Mouse (Mus musculus) erythroblast, embryonic 14.5 days (primary cell): Measurements from ENCODE around the gene Adgrd1. TPM values are rescaled to one million over a fixed set of nuclear protein-coding genes. Genes with fewer than 3 reads are reported as not detected.
A peak's percentile ranks its signal among the peaks of the same experiment; 100 is the strongest.

Experiments
- H3K27me3 ChIP-seq: 2 replicates; pipeline ENCODE4 v1.6.1; 2012; ENCODE audit warnings: inconsistent platforms; ENCODE audit not compliant: control insufficient read depth
- H3K36me3 ChIP-seq: 2 replicates; pipeline ENCODE4 v1.6.1; 2012; ENCODE audit warnings: mild to moderate bottlenecking, inconsistent platforms; ENCODE audit not compliant: control insufficient read depth
- H3K4me1 ChIP-seq: 2 replicates; pipeline ENCODE4 v1.6.1; 2012; ENCODE audit warnings: inconsistent platforms; ENCODE audit not compliant: control insufficient read depth
- H3K4me3 ChIP-seq: replicated peaks from 2 replicates; pipeline ENCODE3; 2012; ENCODE audit warnings: moderate library complexity, mild to moderate bottlenecking, inconsistent platforms
- H3K9me3 ChIP-seq: 2 replicates; pipeline ENCODE4 v1.6.1; 2012; ENCODE audit warnings: low read length, inconsistent platforms, mixed read lengths; ENCODE audit not compliant: control insufficient read depth
- GATA1 ChIP-seq: IDR thresholded peaks from 2 replicates; pipeline ENCODE4 v1.6.1; 2012; ENCODE audit warnings: low read length, inconsistent platforms, mixed read lengths
- TAL1 ChIP-seq: IDR thresholded peaks from 3 replicates; pipeline ENCODE4 v1.6.1; 2012; ENCODE audit warnings: low read length, inconsistent platforms, mixed read lengths
- polyA plus RNA-seq: library from polyadenylated mRNA; stranded (reverse); fragments of >175 nt; gene quantifications from 2 replicates; pipeline ENCODE4 v1.2.3, GENCODE M21; 2012

The Adgrd1 gene
- polyA plus RNA-seq, 1 experiment, result not detected

GRCm38 (mm10) chr5:129164911-129165584 lies 68.5 kb downstream of the Adgrd1 start:
- TF ChIP-seq GATA1 (no peak), TAL1 (no peak)
- Histone ChIP-seq H3K36me3 (no peaks in the 10 kb centered on the region), H3K4me3 (no peak overlapping the region), H3K27me3 (no peaks in the 10 kb centered on the region), H3K9me3 (no peaks in the 10 kb centered on the region), H3K4me1 (no peaks in the 10 kb centered on the region)

DNA sequence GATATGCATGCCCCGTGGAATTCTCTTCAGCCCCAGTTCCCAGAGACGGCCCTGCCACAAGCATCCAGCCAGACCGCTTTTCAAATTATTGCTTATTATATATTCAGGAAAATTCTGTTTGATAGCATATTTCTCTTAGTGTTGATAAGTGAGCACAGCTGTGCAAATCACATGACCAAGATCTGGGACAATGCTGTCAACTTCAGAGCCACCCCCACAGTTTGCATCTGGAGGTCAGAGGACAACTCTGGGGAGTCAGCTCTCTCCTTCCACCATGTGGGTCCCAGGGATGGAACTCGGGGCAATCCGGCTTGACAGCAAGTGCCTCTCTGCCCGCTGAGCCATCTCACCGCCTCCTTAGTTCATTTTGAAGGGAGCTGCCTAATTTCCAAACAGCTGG lies 69.0 kb downstream of the Adgrd1 start:
- H3K4me1 ChIP-seq, result no peaks in the 10 kb centered on the region
- TF ChIP-seq GATA1 (no peak), TAL1 (no peak)

GRCm38 (mm10) chr5:129169090-129169489 lies 72.5 kb downstream of the Adgrd1 start:
- Histone ChIP-seq H3K4me3 (no peak overlapping the region), H3K4me1 (no peaks in the 10 kb centered on the region), H3K9me3 (no peaks in the 10 kb centered on the region), H3K36me3 (no peaks in the 10 kb centered on the region), H3K27me3 (no peaks in the 10 kb centered on the region)
- no peak for TF ChIP-seq TAL1
- no peak for TF ChIP-seq GATA1

More for the DNA sequence above, 69.0 kb downstream of the Adgrd1 start:
- H3K36me3 ChIP-seq, result no peaks in the 10 kb centered on the region
- no peaks in the 10 kb centered on the region for H3K9me3 ChIP-seq
- H3K27me3 ChIP-seq, result no peaks in the 10 kb centered on the region
- H3K4me3 ChIP-seq, result no peak overlapping the region

DNA sequence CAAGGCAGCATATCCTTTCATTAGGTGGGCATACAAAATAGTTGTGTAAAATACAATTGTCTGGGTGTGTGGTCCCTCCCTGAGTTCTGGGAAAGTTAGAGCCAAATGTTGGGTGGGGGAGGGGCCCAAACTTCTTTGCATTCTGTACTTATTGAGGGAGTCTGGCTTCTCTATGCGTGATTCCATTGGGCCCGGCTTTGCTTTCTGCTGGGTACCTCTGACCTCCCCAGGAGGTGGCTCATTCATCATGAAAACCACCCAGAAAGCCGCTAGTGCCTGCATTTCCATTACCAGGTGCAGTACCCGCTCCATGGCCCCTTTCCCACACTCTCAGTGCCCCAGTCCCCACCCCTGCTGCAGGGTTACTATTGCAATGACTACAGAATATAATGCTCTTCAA lies 73.0 kb downstream of the Adgrd1 start:
- Histone ChIP-seq H3K36me3 (no peaks in the 10 kb centered on the region), H3K9me3 (no peaks in the 10 kb centered on the region), H3K4me3 (no peak overlapping the region), H3K4me1 (peaks cover 2% of the 10 kb centered on the region), H3K27me3 (no peaks in the 10 kb centered on the region)
- no peak for TF ChIP-seq TAL1
- TF ChIP-seq GATA1, result no peak

GRCm38 (mm10) chr5:129172533-129172932 lies 76.0 kb downstream of the Adgrd1 start:
- Histone ChIP-seq H3K4me3 (no peak overlapping the region), H3K9me3 (no peaks in the 10 kb centered on the region), H3K4me1 (peaks cover 7% of the 10 kb centered on the region), H3K27me3 (no peaks in the 10 kb centered on the region), H3K36me3 (no peaks in the 10 kb centered on the region)
- no peak for TF ChIP-seq GATA1
- no peak for TF ChIP-seq TAL1

GRCm38 (mm10) chr5:129175925-129176324 lies 79.4 kb downstream of the Adgrd1 start:
- H3K27me3 ChIP-seq, result no peaks in the 10 kb centered on the region
- H3K4me1 ChIP-seq, result peaks cover 39% of the 10 kb centered on the region
- no peak overlapping the region for H3K4me3 ChIP-seq
- TF ChIP-seq TAL1, result no peak
- no peak for TF ChIP-seq GATA1
- no peaks in the 10 kb centered on the region for H3K9me3 ChIP-seq
- H3K36me3 ChIP-seq, result no peaks in the 10 kb centered on the region

DNA sequence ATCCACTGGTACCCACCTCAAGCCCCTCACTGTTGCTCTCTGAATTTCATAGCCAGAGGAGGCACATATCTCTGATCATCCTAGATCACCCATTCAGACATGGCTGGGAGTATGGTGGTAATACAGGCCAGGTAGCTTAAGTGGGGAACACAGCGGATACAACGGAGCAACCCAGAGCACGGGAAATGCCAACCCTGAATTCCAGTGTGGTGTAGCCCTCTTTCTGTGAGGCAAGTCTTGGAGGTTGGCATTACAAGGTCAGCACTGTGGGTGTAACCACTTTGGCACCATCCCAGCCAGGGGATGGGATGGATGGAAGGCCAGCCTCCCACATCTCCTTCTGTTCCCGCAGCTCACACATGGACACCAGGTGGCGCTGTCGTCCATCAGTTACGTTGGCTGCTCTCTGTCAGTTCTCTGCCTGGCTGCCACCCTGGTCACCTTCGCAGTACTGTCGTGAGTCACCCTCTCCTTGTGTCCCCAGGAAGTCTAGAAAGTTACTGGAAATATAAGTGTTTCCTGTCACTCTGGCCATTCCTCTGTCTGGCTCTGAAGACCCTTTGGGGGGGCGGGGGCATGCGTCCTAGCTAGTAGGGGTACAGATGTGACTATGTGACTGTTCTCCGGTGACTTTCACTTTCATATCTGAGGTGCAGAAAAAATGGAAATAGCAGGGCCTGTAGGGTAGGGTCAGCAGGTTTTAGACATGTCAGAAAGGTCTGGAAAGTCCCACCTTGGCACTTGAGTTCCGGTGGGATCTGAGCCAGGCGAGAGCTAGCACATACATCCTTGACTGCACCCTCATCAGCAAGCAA lies 81.4 kb downstream of the Adgrd1 start:
- H3K27me3 ChIP-seq, result 0 out of 2 replicates have a peak, but pooled peaks cover 3% of the 10 kb centered on the region
- no peaks in the 10 kb centered on the region for H3K36me3 ChIP-seq
- peaks cover 59% of the 10 kb centered on the region for H3K4me1 ChIP-seq
- H3K9me3 ChIP-seq, result no peaks in the 10 kb centered on the region
- peak overlapping the region; percentile 35 for H3K4me3 ChIP-seq
- no peak for TF ChIP-seq GATA1
- TF ChIP-seq TAL1, result no peak

- 0 out of 2 replicates have a peak, but pooled peaks cover 3% of the 10 kb centered on the region for H3K27me3 ChIP-seq
- no peak overlapping the region for H3K4me3 ChIP-seq
- peaks cover 61% of the 10 kb centered on the region for H3K4me1 ChIP-seq
- no peaks in the 10 kb centered on the region for H3K9me3 ChIP-seq
- H3K36me3 ChIP-seq, result no peaks in the 10 kb centered on the region
- TF ChIP-seq TAL1 (no peak), GATA1 (no peak)
Observed at GRCm38 (mm10) chr5:129179356-129179755, 82.8 kb downstream of the Adgrd1 start.

GRCm38 (mm10) chr5:129179995-129180714 lies 83.6 kb downstream of the Adgrd1 start:
- TF ChIP-seq GATA1 (no peak), TAL1 (no peak)
- H3K4me1 ChIP-seq, result peaks cover 58% of the 10 kb centered on the region
- H3K27me3 ChIP-seq, result 0 out of 2 replicates have a peak, but pooled peaks cover 3% of the 10 kb centered on the region
- no peaks in the 10 kb centered on the region for H3K9me3 ChIP-seq
- no peaks in the 10 kb centered on the region for H3K36me3 ChIP-seq
- peak overlapping the region; percentile 1 for H3K4me3 ChIP-seq
